Mouse (Mus musculus): Measurements from ENCODE around the gene Rnf19b.

- TF ChIP-seq CTCF (IDR thresholded peaks at IDR 0.05; ENCODE audit: low read depth, low read length) (no peak), GATA1 (IDR thresholded peaks at IDR 0.05; ENCODE audit: borderline replicate concordance, low read length) (no peak), TAL1 (conservative IDR thresholded peaks at IDR 0.05; ENCODE audit: low read depth, low read length) (no peak), POLR2AphosphoS5 (IDR thresholded peaks at IDR 0.05; ENCODE audit: insufficient replicate concordance, low read depth, low read length) (no peak), GATA2 (IDR thresholded peaks at IDR 0.05; ENCODE audit: borderline replicate concordance, low read depth, low read length) (no peak)
Observed at GRCm38 (mm10) chr4:129009521-129009920, 48.5 kb upstream of the Rnf19b start.
